Mouse (Mus musculus): ENCODE data around the gene Apol6.

DNA sequence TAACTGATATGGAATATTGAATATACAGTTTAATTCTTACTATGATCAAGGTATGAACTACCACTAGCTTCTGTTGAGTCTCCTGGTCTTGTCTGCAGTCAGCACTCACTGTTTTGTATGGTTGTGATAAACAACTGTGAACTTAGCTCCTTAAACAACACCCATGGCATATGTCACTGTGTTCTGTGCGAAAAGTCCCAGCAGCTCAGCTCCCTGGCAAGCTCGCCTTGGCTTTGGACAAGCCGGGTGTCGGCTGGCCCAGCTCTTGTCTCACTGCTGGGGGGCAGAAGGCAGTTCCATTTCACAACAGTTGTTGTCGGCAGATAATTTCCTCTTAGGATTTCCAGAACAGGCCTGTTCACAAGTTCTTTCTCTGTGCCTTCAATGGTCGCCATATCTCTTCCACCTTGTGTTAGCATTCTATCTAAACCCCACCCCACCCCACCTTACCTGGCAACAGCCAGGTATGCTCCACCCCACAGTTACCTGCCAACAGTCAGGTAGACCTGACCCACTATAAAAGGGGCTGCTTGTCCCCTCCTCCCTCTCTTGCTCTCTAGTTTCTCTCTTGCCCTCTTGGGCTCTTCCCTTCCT, 20.8 kb downstream of the Apol6 start:
- TF ChIP-seq CTCF (IDR thresholded peaks at IDR 0.05; ENCODE audit: insufficient read depth, low read depth, low read length) (no peak), POLR2A (IDR thresholded peaks at IDR 0.05; ENCODE audit: insufficient read depth, low read depth, low read length) (no peak)

Measured in olfactory bulb, adult 2 months (tissue).